Mouse (Mus musculus): Measurements from ENCODE around the gene Rabggta.

GRCm38 (mm10) chr14:55722438-55722945, 429 bp upstream of the Rabggta start:
- TF ChIP-seq POLR2A (IDR thresholded peaks at IDR 0.05; ENCODE audit: borderline replicate concordance, extremely low read depth, insufficient read depth, insufficient read length, poor library complexity, severe bottlenecking), result no peak
- no peak for TF ChIP-seq CTCF (IDR thresholded peaks at IDR 0.05; ENCODE audit: borderline replicate concordance, extremely low read depth, insufficient read depth, insufficient read length)
